Mouse (Mus musculus) adrenal gland, postnatal 10 days (tissue): ENCODE data around the gene Mlx. TPM values are rescaled to one million over a fixed set of nuclear protein-coding genes. Genes with fewer than 3 reads are reported as not detected.
"Not testable (repeated sequence)": the region's sequence is repeated elsewhere in the genome, so short reads cannot be mapped to it uniquely, and the experiment has no call there.

Experiments
- DNase-seq: peaks from one replicate; pipeline ENCODE4 v3.0.0; 2021; ENCODE audit warnings: mixed read lengths
- total RNA-seq, 2 experiments: library from RNA; stranded (reverse); gene quantifications; 2 replicates each; pipeline ENCODE4 v1.2.3; 2021

Gene Mlx
- total RNA-seq, 2 experiments from 2014 or later, result 32.9 to 35.0 TPM

DNA sequence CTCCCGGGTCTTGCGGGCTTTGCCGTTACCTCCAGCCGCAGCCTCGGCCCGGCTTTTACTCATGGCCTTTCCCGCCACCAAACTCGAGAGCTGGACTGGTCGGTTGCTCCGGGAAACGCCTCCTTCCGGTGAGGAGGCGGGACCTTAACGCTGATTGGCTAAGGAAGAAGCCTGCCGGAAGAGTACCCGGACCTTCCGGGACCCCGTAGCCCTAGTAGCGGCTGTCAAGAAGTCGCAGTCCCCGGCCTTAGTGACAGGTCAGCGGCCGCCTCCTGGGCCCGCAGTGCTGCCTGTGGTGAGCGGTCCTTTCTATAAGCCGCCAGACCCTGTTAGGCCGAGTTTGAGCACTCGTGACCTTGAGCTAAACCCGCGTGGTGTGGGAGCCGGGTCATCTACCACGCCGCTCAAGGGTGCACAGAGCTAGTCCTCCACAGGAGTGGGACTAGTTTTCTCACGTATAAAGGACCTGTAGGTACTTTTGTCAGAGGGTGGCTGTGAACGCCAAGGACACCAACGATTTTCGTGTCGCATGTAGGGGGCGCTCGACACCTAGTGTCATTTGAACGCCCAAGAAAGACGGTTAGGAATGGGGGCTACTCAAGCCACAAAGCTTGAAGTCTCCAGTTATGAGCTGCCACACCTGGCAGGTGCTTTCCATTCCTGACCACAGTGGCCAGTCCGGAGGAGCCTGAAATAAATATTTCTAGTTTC, 8.4 kb downstream of the Mlx start, which contains the start of gene Psmc3ip:
Gene Psmc3ip, minus strand, starts transcription at position 123 of the 711 bp plus-strand sequence.
- DNase-seq, result peak; percentile 96

- no peak for DNase-seq
These were observed 11.2 kb downstream of the Mlx start for GRCm38 (mm10) chr11:101098231-101098630.

DNA sequence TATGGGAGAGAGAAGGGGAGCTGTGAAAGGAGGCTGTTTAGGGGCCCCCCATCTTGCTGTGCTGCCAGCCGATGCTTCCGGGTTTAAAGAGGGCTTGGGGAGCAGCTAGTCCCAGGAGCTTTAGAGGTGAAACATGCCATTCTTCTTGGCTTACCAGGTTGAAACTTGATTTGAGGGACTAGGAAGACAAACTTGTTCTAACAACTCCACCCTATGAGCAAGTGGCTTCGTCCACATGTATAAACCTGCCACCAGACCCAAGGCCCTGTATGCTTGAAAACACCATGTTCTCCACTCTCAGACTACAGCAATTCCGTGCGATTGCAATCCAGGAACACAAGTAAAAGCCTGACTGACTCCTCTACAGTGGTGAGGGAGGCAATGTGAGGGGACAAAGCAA, 15.9 kb downstream of the Mlx start:
- no peak for DNase-seq

DNA sequence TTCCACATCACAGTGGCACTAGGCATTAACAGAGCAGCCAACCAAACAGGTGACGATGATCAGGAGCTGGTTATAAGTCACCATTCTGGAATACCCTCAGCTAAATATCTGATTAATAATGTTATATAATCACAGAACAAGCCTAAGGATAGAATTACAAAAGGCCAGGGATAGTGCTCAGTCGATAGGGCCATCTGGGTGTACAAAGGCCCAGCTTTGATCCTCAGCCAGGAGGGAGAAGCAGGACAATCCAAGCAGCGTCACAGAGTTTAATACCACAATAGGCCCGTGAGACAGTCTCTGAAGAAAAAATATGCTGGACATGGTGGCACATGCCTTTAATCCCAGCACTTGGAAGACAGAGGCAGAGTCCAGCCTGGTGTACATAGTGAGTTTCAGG, 22.3 kb downstream of the Mlx start:
- no peak for DNase-seq

DNA sequence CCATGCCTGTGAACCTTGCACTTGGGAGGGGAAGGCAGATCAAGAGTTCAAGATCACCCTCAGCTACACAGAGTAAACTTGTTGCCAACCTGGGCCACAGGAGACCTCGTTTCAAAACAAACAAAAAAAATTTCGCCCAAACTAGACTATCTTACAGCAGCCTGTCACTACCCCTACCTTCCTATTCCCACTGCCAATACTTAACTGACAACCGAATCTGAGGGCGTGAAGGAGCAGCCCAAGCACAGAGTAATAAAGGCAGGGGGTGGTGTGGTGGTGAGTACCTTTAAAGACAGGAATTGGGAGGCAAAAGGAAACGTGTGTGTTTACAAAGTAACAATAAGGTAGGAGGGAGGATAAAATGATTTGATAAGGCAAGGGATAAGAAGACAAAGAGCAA, 23.6 kb downstream of the Mlx start:
- DNase-seq, result no peak

GRCm38 (mm10) chr11:101111178-101111577, 24.1 kb downstream of the Mlx start:
- DNase-seq, result no peak

- no peak for DNase-seq
These were observed 25.1 kb downstream of the Mlx start for GRCm38 (mm10) chr11:101112186-101112585.

- no peak for DNase-seq
These were observed 28.5 kb downstream of the Mlx start for GRCm38 (mm10) chr11:101115564-101115963.

DNA sequence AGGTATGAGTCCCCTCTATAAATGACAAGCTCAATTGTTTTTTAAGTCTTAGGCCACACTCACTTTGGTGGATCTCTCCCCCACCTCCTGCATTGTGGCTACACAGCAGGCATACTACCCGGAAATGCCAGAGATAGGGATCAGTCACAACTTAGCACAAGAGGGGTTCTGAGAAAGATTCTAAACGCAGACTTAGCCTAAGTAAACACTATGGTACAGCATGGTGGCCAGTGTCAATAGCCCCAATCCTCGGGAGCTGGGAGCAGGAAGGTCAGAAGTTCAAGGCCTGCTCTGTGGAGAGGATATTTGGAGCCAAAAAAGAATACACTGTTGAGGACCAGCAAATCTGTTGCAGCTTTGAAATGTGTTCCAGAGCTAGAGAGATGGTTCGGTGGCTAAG, 31.0 kb downstream of the Mlx start:
- no peak for DNase-seq

DNA sequence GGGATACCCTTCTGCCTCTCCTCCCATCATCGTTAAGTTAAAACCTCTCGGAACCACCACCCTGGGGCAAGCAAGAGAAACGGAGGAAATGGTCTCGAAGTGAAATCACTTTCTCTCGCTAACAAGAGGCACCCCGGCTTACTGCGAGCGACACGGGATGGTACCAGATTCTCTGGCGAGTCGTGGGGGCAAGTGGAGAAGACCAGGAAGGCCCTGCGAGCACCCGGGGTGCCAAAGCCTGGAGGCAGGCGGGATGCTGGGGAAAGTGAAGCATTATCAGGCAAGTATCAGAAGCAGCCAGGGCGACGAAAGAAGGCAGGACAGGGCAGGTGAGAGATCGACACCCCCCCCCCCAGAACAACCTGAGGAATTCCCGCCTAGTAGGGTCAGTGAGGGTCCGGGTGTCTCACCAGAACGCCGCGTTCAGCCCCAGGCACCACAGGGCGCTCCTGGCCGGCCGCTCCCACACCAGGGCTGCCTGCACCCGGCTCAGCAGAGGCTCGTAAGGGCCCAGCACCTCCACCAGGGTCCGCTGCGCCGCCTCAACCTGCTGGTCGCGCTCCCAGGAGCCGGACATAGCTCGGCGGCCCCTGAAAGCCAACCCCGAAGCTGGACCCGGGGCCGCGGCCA, 32.2 kb downstream of the Mlx start:
- no peak for DNase-seq

DNA sequence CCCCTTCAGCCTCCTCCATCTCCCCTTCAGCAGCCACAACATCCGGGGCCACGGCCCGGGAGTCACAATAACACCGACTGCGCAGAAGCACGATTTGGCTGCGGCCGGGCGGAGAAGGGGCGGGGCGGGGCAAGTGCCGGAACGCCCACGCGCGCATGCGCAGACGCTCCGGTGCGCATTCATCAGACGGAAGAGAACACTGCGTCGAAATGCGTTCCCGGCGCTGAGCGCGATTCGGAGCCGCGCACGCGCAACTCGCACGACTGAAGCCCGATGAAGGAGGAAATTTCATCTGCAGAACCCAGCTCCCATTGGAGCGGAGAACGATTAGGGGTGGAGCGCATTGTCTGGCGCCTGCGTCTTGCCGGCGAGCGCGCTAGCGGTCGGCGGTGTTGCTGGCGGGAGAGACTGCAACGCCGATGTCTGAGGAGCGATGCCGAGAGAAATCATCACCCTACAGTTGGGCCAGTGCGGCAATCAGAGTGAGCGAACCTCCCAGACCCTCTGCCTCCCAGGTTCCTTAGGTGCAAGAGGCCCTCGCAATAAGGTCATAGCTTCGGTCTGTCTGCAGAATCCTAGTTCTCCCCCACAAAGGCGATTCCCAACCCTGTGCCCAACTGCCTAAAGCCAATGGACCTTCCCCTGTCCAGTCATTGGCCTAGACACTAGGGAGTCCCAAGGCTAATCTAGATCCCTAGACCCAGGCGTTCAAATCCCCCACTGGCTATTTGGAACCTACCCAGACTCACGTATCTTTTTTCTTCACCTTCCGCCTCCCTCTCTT, 32.9 kb downstream of the Mlx start, which contains the start of the genes Retreg3 and Tubg1:
Gene Retreg3, minus strand, starts transcription at position 133 of the 784 bp plus-strand sequence.
Gene Tubg1, plus strand, starts transcription at position 178 of the 784 bp plus-strand sequence.
- peak; percentile 99 for DNase-seq

DNA sequence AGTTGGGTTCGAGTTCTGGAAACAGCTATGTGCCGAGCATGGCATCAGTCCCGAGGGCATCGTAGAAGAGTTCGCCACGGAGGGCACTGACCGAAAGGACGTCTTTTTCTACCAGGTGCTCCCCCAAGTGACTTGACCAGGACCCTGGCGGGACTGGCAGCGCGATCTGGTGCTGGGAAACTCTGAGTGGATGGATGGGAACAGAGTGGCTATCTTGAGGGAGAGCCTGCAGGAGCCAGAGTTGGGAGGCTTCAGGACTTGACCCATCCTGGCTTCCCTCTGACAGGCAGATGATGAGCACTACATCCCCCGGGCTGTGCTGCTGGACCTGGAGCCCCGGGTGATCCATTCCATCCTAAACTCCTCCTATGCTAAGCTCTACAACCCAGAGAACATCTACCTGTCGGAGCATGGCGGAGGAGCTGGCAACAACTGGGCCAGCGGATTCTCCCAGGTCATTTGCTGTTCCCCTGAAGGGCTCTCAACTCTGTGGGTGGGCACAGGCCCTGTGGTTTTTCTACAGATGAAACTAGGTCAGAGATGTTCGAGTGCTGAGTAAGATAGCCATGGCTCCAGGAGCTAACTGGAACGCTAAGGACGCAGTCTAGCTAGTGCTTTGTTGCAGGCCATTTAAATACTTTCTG, 33.6 kb downstream of the Mlx start:
- DNase-seq, result no peak

- not testable (repeated sequence) for DNase-seq
These were observed 37.4 kb downstream of the Mlx start for GRCm38 (mm10) chr11:101124494-101124893.

- not testable (repeated sequence) for DNase-seq
These were observed 37.9 kb downstream of the Mlx start for GRCm38 (mm10) chr11:101125008-101125407.

- no peak for DNase-seq
These were observed 40.0 kb downstream of the Mlx start for GRCm38 (mm10) chr11:101127075-101127474.

- DNase-seq, result peak; percentile 40
These were observed 42.0 kb downstream of the Mlx start for GRCm38 (mm10) chr11:101128996-101129577.

DNA sequence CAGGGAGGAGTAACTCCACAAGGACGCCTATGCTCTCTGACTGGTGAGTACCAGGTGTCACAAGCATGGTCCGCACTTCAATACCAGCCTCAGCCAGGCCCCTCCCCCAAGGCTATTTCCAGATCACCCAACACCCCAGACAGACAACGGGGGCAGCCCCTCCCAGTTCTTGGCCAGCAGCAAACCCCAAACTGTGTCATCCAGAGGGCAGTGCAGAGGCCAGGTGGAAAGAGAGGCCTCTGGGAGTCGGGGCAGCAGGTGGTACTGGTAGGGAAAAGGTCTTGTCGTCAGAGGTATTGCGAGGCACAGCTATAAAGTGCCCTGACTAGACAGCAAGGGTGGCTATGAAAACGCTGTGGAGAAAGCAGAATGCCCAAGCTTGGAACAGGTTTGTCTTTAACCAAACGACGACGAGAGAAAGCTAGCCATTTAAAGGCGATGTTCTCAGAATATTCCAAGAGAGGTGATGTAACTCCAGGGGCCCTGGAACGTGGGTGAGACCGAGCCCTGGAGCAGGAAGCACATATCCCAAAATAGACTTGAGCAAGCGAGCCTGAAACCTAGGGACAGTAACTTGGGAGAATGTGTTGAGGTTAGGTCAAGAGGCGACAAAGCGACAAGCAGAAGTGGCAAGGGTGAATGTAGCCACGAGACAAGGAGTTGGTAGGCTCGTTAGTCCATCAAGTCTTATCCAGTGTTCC, 43.1 kb downstream of the Mlx start:
- peak; percentile 54 for DNase-seq

DNA sequence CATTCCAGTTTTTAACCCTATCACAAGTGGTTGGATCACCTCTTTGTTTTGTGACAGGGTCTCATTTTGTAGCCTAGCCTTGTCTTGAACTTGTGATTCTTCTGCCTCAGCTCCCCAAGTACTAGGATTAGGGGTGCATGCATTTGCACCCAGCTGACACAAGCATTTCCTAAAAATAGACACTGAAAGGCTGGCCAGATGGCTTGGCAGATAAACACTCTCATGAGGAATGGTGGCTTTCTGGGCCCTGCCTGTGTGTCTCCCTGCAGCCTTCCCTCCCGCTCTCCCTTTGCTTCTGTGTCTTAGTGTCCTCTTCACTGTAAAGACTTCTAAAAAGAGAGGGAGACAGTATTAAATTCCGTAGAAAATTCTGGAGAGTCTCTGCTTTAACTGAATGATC, 44.1 kb downstream of the Mlx start:
- no peak for DNase-seq

GRCm38 (mm10) chr11:101131701-101132100, 44.6 kb downstream of the Mlx start:
- peak; percentile 56 for DNase-seq

DNA sequence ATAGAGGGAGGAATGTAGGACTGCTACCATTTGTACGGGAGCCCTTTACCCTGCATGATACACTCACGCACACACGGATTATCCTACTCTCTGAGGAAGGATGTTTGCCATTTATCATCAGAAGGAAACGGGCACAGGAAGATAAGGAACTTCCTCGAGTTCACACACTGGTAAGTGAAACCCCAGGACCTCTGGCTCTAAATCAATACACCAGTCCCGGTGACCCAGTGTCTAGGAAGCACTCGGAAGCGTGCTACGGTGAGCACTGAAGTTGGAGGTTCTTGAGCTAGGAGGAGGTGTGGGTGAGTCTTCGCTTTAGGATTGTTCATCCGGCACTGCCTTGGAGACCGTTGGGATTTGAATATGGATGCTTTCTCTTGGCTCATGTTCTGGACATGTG, 46.0 kb downstream of the Mlx start:
- DNase-seq, result no peak

DNA sequence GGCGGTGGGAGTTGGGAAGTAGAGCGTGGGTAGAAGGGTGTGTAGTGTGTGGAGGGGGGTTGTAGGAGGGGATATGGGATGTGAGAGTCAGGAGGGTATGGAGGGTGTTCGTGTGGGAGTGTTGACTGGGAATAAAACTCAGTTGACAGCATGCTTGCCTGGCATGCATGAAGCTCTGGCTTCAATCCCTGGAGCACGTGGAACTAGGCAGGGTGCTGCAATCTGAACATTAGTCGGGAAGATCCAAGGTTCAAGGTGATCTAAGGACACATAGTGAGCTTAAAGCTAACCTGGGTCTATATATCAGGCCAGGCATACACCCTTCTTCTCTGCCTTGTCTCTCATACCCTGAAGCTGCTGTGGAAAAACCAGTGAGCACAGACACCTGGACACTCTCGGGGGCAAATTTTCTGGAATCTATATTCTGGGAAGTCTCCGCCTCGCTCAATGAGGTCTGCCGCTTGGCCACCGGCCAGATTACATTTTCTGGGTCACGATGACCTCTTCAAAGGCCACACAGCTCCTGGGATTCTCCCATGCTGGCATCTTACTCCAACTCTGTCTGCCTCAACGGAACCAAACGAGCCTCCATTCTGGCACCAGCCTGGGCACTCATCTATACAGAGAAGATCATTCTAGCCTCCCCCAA, 47.3 kb downstream of the Mlx start:
- DNase-seq, result peak; percentile 78
